Mouse (Mus musculus) thymus, adult 2 months (tissue): ENCODE measurements around the gene Nin.

Experiments used
- CTCF ChIP-seq: fragments of 200-500 bp; IDR thresholded peaks from 2 replicates; pipeline ENCODE4 v1.5.1; 2012; ENCODE audit warnings: mild to moderate bottlenecking, control low read depth, low read length, moderate library complexity, borderline replicate concordance; ENCODE audit not compliant: control insufficient read depth, poor library complexity, insufficient read depth; ENCODE audit errors: extremely low read depth
- POLR2A ChIP-seq: fragments of 200-500 bp; IDR thresholded peaks from 2 replicates; pipeline ENCODE4 v1.6.1; 2012; ENCODE audit warnings: mild to moderate bottlenecking, low read length, control low read depth, moderate library complexity; ENCODE audit not compliant: control insufficient read depth, poor library complexity, insufficient read depth; ENCODE audit errors: extremely low read depth

DNA sequence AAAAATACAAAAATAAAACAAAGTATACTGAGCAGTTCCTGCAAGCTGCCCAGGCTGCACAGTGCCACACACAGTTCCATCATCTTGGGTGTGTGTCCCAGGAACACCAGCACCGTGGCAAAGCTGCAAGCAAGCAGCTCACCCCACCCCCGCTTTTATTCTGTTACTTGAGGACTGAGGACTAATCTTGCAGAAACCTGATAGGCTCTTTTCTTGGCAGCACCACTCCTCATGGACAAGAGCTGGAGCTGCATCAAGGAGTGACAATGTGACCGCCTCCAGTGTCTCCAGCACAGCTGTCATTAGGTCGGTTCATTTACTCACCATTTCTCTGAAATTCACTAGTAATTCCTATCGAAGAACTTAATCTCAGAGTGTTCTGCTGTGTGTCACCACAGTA lies 145.4 kb downstream of the Nin start:
- TF ChIP-seq CTCF = no peak
- no peak for TF ChIP-seq POLR2A
